Mouse (Mus musculus): ENCODE results near the gene Apba1.

DNA sequence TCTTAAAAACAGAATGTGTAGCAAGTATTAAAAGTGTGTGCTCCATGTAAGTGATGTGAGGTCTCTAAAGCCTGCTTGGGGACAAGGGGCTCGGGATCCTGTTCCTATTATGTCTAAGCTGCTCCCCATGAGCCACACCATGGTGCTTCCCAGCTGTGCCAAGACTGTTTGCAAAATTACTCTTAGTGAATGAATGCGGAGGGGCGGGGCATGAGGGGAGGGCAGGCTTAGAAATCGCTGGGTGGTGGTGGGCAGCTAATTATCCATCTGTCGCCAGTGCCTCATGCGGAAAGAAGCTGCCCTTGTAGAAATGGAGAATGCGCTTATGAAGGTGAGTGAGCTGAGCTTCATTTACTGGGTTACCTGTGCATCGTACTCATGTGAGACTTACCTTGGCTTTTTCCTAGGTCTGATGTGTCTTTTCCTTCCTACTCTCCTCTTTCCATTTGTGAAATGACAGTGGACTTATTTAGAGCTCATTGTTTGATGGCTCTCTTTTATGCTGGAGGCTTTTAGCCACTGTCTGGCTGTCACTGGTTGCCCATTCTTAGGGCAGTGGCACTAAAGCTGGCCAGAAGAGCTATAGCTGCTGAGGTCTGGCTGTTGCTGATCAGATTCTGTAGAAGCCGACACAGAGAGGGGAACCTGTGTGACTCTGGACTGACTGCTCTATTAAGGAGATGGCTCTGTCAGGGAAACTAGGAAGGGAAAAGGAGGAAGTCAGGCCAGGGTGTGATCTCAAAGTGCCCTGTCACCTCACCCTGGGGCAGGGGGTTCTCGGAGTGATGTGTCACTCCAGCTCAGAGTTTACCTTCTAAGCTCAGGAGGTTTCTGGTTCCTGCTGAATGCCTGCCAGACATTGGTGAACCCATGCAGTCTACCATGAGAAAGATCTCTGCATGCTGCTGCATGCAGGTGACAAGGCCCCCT, 12.1 kb downstream of the Apba1 start:
- no peak for TF ChIP-seq CTCF (IDR thresholded peaks at IDR 0.05; ENCODE audit: borderline replicate concordance, insufficient read depth, low read depth, low read length)
- TF ChIP-seq POLR2A (IDR thresholded peaks at IDR 0.05; ENCODE audit: borderline replicate concordance, insufficient read depth, low read length): no peak

Data from cerebellum, adult 2 months (tissue).